Mouse (Mus musculus): Measurements from ENCODE around the gene Foxn3.

DNA sequence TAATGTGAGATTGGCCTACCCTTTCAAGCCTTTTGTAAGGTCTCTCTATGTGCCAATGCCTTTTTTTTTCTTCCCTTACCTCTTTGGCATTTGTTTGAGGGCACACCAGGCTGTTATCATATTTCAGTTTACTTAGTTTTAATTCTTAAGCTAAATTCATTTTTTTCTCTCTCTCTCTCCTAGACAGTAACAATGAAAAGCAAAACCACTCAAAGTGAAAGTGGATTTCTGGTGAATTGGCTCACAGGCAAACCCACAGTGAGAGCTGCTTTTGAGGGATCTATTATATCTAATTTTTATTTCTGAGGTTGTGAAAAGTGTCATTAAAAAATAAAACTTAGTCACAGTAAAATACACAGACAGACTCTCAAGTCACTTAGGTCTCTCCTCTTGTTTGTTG lies 101.1 kb downstream of the Foxn3 start:
- TF ChIP-seq CTCF (IDR thresholded peaks at IDR 0.05; ENCODE audit: borderline replicate concordance, extremely low read depth, insufficient read depth, insufficient read length) = no peak
- TF ChIP-seq POLR2A (IDR thresholded peaks at IDR 0.05; ENCODE audit: borderline replicate concordance, extremely low read depth, insufficient read depth, insufficient read length, poor library complexity, severe bottlenecking) = no peak
